Mouse (Mus musculus): ENCODE measurements around the gene Neto2. TPM values are rescaled to one million over a fixed set of nuclear protein-coding genes. Genes with fewer than 3 reads are reported as not detected.
"Not testable (repeated sequence)": the region's sequence is repeated elsewhere in the genome, so short reads cannot be mapped to it uniquely, and the experiment has no call there.

Neto2 gene
- polyA plus RNA-seq, 1 experiment: 0.09 TPM

DNA sequence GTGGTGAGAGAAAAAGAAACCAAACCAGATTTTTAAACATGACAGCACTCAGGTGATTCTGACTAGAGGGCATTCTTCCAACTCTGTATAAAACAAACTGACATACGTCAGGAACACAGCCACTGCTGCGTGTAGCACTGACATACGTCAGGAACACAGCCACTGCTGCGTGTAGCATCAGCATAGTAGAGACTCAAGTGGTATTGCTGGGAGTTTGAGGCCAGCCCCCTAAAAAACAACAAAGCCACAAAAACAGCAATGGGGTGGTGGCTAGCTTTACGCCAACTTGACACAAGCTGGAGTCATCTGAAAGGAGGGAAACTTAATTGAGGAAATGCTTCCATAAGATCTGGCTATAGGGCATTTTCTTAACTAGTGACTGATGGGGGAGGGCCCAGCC, 77.5 kb downstream of the Neto2 start:
- Histone ChIP-seq H3K4me1 (ENCODE audit: control insufficient read depth, insufficient read depth, low read length) (no peaks in the 10 kb centered on the region), H3K36me3 (ENCODE audit: control insufficient read depth, insufficient read depth, low read length) (no peaks in the 10 kb centered on the region), H3K4me3 (ENCODE audit: insufficient read depth, low read depth, low read length) (no peak overlapping the region), H3K27ac (ENCODE audit: insufficient read depth, low read depth, low read length) (no peak overlapping the region), H3K27me3 (replicated peaks; ENCODE audit: control insufficient read depth, insufficient read depth, low read length) (no peaks in the 10 kb centered on the region)
- no peak for DNase-seq
- TF ChIP-seq CTCF (conservative IDR thresholded peaks at IDR 0.05; ENCODE audit: insufficient read depth, insufficient read length, low read depth, low read length) (no peak), POLR2A (IDR thresholded peaks at IDR 0.05; ENCODE audit: low read depth, low read length) (no peak)
- WGBS: 91% methylated on average over 5 of the region's 5 CpGs

- Histone ChIP-seq H3K36me3 (ENCODE audit: control insufficient read depth, insufficient read depth, low read length) (no peaks in the 10 kb centered on the region), H3K27me3 (replicated peaks; ENCODE audit: control insufficient read depth, insufficient read depth, low read length) (no peaks in the 10 kb centered on the region), H3K4me1 (ENCODE audit: control insufficient read depth, insufficient read depth, low read length) (no peaks in the 10 kb centered on the region), H3K27ac (ENCODE audit: insufficient read depth, low read depth, low read length) (no peak overlapping the region), H3K4me3 (ENCODE audit: insufficient read depth, low read depth, low read length) (no peak overlapping the region)
- TF ChIP-seq CTCF (conservative IDR thresholded peaks at IDR 0.05; ENCODE audit: insufficient read depth, insufficient read length, low read depth, low read length): no peak
- TF ChIP-seq POLR2A (IDR thresholded peaks at IDR 0.05; ENCODE audit: low read depth, low read length): no peak
- WGBS: 92% methylated on average over 3 of the region's 3 CpGs
- DNase-seq: no peak
Observed at GRCm38 (mm10) chr8:85618789-85619188, 81.9 kb downstream of the Neto2 start.

DNA sequence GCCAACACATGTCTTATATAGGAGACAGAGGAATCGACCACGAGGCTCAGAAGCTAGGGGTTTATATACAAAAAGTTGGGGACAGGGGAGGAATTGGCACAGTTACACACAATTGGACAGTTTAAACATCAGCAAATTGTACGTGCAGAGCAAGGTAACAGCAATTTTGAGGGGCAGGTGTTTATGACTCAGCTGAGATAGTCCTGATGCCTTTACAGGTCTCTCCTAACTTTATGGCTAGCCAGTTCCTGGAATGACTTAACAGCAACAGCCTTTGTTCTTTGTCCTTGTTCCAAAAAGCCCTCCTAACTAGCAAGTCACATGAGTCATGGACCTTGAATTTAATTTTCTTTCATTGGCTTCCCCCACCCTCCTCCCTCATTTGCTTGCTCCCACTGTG, 83.6 kb downstream of the Neto2 start:
- WGBS: 86% methylated on average over 3 of the region's 3 CpGs
- H3K27me3 ChIP-seq (replicated peaks; ENCODE audit: control insufficient read depth, insufficient read depth, low read length); H3K4me1 ChIP-seq (ENCODE audit: control insufficient read depth, insufficient read depth, low read length); H3K27ac ChIP-seq (ENCODE audit: insufficient read depth, low read depth, low read length); DNase-seq; H3K36me3 ChIP-seq (ENCODE audit: control insufficient read depth, insufficient read depth, low read length); H3K4me3 ChIP-seq (ENCODE audit: insufficient read depth, low read depth, low read length): not testable (repeated sequence)

DNA sequence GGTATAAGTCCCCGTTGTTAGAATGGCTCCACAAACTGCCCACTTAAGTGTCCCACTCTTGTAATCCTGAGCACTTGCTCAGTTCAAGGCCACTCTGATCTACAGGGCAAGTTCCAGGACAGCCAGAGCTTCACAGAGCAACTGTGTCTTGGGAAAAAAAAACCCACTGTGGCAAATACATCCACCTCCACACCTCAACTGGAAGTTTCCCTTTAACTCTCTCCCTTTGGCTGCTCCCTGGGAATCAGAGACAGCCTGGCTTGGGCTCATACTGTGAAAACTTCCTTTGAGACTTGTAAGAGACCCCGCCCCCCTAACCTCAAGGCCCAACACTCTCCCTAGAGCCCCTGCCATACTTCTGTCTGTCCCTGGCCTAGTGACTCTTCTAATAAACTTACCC, 91.9 kb downstream of the Neto2 start:
- TF ChIP-seq POLR2A (IDR thresholded peaks at IDR 0.05; ENCODE audit: low read depth, low read length) (no peak), CTCF (conservative IDR thresholded peaks at IDR 0.05; ENCODE audit: insufficient read depth, insufficient read length, low read depth, low read length) (no peak)
- no peaks in the 10 kb centered on the region for H3K4me1 ChIP-seq (ENCODE audit: control insufficient read depth, insufficient read depth, low read length)
- H3K27ac ChIP-seq (ENCODE audit: insufficient read depth, low read depth, low read length): no peak overlapping the region
- H3K36me3 ChIP-seq (ENCODE audit: control insufficient read depth, insufficient read depth, low read length): no peaks in the 10 kb centered on the region
- no peaks in the 10 kb centered on the region for H3K27me3 ChIP-seq (replicated peaks; ENCODE audit: control insufficient read depth, insufficient read depth, low read length)
- no peak for DNase-seq
- H3K4me3 ChIP-seq (ENCODE audit: insufficient read depth, low read depth, low read length): no peak overlapping the region
- 91% methylated on average over 2 of the region's 2 CpGs for WGBS

DNA sequence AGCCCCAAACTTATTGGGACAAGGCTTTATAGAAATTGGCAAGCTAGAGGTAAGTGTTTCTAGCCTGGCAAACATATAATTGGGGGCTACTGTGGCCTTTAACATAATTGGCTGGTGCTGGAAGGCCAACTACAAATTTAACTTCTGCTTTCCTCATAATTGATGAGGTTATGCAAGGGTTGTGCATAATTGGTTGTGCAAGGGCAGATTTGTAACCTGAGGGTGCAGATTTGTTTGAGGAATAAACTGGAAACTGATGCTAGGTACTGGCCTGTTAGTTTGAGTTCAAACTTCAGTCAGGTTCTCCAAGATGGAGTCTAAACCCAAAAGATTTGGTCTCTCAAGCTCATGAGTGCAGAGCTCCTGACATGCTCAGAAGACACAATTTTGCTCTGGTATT, 92.9 kb downstream of the Neto2 start:
- Histone ChIP-seq H3K27me3 (replicated peaks; ENCODE audit: control insufficient read depth, insufficient read depth, low read length) (no peaks in the 10 kb centered on the region), H3K4me3 (ENCODE audit: insufficient read depth, low read depth, low read length) (no peak overlapping the region), H3K36me3 (ENCODE audit: control insufficient read depth, insufficient read depth, low read length) (no peaks in the 10 kb centered on the region), H3K27ac (ENCODE audit: insufficient read depth, low read depth, low read length) (no peak overlapping the region), H3K4me1 (ENCODE audit: control insufficient read depth, insufficient read depth, low read length) (no peaks in the 10 kb centered on the region)
- TF ChIP-seq CTCF (conservative IDR thresholded peaks at IDR 0.05; ENCODE audit: insufficient read depth, insufficient read length, low read depth, low read length) (no peak), POLR2A (IDR thresholded peaks at IDR 0.05; ENCODE audit: low read depth, low read length) (no peak)
- no peak for DNase-seq

DNA sequence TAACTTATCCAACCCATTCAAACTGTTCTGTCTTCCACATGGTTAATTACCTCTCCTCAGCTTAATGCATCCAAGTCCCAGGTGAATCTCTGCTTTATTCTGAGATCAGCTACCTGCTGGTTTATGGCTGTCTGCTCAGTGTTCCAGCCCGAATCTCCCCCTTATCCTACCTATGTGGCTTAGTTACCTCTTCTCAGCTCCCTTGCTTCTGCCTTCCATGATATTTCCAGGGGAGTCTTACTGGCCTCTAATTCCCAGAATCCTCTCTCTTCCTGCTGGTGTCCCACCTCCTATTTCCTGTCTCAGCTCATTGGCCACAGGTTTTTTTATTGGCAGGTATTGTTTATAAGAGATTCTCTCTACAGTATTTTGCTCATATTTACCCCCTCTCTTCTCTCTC, 93.8 kb downstream of the Neto2 start:
- Histone ChIP-seq H3K27ac (ENCODE audit: insufficient read depth, low read depth, low read length) (no peak overlapping the region), H3K4me3 (ENCODE audit: insufficient read depth, low read depth, low read length) (no peak overlapping the region), H3K36me3 (ENCODE audit: control insufficient read depth, insufficient read depth, low read length) (no peaks in the 10 kb centered on the region), H3K4me1 (ENCODE audit: control insufficient read depth, insufficient read depth, low read length) (no peaks in the 10 kb centered on the region), H3K27me3 (replicated peaks; ENCODE audit: control insufficient read depth, insufficient read depth, low read length) (no peaks in the 10 kb centered on the region)
- DNase-seq: no peak
- TF ChIP-seq CTCF (conservative IDR thresholded peaks at IDR 0.05; ENCODE audit: insufficient read depth, insufficient read length, low read depth, low read length) (no peak), POLR2A (IDR thresholded peaks at IDR 0.05; ENCODE audit: low read depth, low read length) (no peak)
- 81% methylated on average over 1 of the region's 1 CpGs for WGBS

- TF ChIP-seq CTCF (conservative IDR thresholded peaks at IDR 0.05; ENCODE audit: insufficient read depth, insufficient read length, low read depth, low read length): no peak
- no peak for TF ChIP-seq POLR2A (IDR thresholded peaks at IDR 0.05; ENCODE audit: low read depth, low read length)
Observed at GRCm38 (mm10) chr8:85606561-85606960, 94.2 kb downstream of the Neto2 start.

GRCm38 (mm10) chr8:85604201-85604600, 96.5 kb downstream of the Neto2 start:
- TF ChIP-seq POLR2A (IDR thresholded peaks at IDR 0.05; ENCODE audit: low read depth, low read length) (no peak), CTCF (conservative IDR thresholded peaks at IDR 0.05; ENCODE audit: insufficient read depth, insufficient read length, low read depth, low read length) (no peak)
- WGBS: 86% methylated on average over 4 of the region's 4 CpGs
- Histone ChIP-seq H3K27me3 (replicated peaks; ENCODE audit: control insufficient read depth, insufficient read depth, low read length) (no peaks in the 10 kb centered on the region), H3K36me3 (ENCODE audit: control insufficient read depth, insufficient read depth, low read length) (no peaks in the 10 kb centered on the region), H3K4me1 (ENCODE audit: control insufficient read depth, insufficient read depth, low read length) (no peaks in the 10 kb centered on the region), H3K27ac (ENCODE audit: insufficient read depth, low read depth, low read length) (no peak overlapping the region), H3K4me3 (ENCODE audit: insufficient read depth, low read depth, low read length) (no peak overlapping the region)
- no peak for DNase-seq

More at GRCm38 (mm10) chr8:85606561-85606960, 94.2 kb downstream of the Neto2 start:
- 93% methylated on average over 3 of the region's 3 CpGs for WGBS
- Histone ChIP-seq H3K4me1 (ENCODE audit: control insufficient read depth, insufficient read depth, low read length) (no peaks in the 10 kb centered on the region), H3K36me3 (ENCODE audit: control insufficient read depth, insufficient read depth, low read length) (no peaks in the 10 kb centered on the region), H3K27ac (ENCODE audit: insufficient read depth, low read depth, low read length) (no peak overlapping the region), H3K27me3 (replicated peaks; ENCODE audit: control insufficient read depth, insufficient read depth, low read length) (no peaks in the 10 kb centered on the region), H3K4me3 (ENCODE audit: insufficient read depth, low read depth, low read length) (no peak overlapping the region)
- no peak for DNase-seq

All from kidney, adult 2 months (tissue).